Mouse (Mus musculus) limb, embryonic 10.5 days (tissue): Measurements from ENCODE around the gene Nupr1. TPM values are rescaled to one million over a fixed set of nuclear protein-coding genes. Genes with fewer than 3 reads are reported as not detected.
"Not testable (repeated sequence)": the region's sequence is repeated elsewhere in the genome, so short reads cannot be mapped to it uniquely, and the experiment has no call there.

ENCODE experiments used
- DNase-seq: peaks from one replicate; pipeline ENCODE4 v3.0.0-alpha.2; 2017; ENCODE audit warnings: low spot score
- H3K27ac ChIP-seq: fragments of 300-500 bp; sonication (generic); 2 replicates; pipeline ENCODE4 v1.5.1; 2016; ENCODE audit warnings: mild to moderate bottlenecking
- H3K27me3 ChIP-seq: fragments of 300-500 bp; sonication (generic); 2 replicates; pipeline ENCODE4 v1.6.1; 2016; ENCODE audit warnings: low read depth, mild to moderate bottlenecking; ENCODE audit not compliant: poor library complexity, severe bottlenecking
- H3K36me3 ChIP-seq: fragments of 300-500 bp; sonication (generic); 2 replicates; pipeline ENCODE4 v1.6.1; 2016; ENCODE audit warnings: mild to moderate bottlenecking, moderate library complexity
- H3K4me1 ChIP-seq: fragments of 300-500 bp; sonication (generic); 2 replicates; pipeline ENCODE4 v1.6.1; 2016
- H3K4me3 ChIP-seq: fragments of 300-500 bp; sonication (generic); 2 replicates; pipeline ENCODE4 v1.5.1; 2016; ENCODE audit warnings: mild to moderate bottlenecking, moderate library complexity
- H3K9me3 ChIP-seq: fragments of 300-500 bp; sonication (generic); replicated peaks from 2 replicates; pipeline ENCODE4 v1.6.1; 2016; ENCODE audit warnings: mild to moderate bottlenecking
- WGBS: fragments of 180-500 bp; shearing (Covaris S2); methylation state at CpG from one replicate; pipeline ENCODE4 v1.1.7; 2016; 5-methylcytosine and 5-hydroxymethylcytosine counted together
- polyA plus RNA-seq: library from polyadenylated mRNA; unstranded; fragments of >200 nt; fragmentation: Nextera tagmentation; extraction: Ambion mirVana; gene quantifications from 2 replicates; pipeline ENCODE4 v1.2.1, GENCODE M21; 2016

Nupr1 gene
- polyA plus RNA-seq, 1 experiment from 2014 or later, result 0.45 TPM

DNA sequence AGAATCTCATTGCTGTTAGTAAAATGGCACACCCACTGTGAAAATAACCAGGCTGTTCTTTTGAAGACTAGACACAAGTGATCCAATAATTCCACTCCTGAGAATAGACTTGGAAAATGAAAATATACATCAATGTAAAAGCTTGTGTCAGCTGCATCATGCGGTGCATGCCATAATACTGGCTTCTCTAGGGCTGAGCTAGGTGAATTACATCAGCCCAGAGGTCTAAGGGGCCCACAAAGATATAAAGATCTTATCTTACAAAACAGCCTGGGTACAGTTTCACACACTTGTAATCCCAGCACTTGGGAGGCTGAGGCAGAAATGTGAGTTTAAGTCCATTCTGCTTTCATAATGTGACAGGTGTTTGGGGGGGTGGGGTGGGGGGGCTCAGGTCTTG, 26.9 kb upstream of the Nupr1 start:
- 83% methylated on average over 1 of the region's 1 CpGs for whole genome bisulfite sequencing
- H3K27me3 ChIP-seq, result no peaks in the 10 kb centered on the region
- no peaks in the 10 kb centered on the region for H3K9me3 ChIP-seq
- H3K36me3 ChIP-seq, result peaks cover 13% of the 10 kb centered on the region
- H3K4me3 ChIP-seq, result no peak overlapping the region
- DNase-seq, result no peak
- H3K4me1 ChIP-seq, result no peaks in the 10 kb centered on the region
- H3K27ac ChIP-seq, result no peak overlapping the region

- Histone ChIP-seq H3K27me3 (no peaks in the 10 kb centered on the region), H3K4me3 (no peak overlapping the region), H3K27ac (no peak overlapping the region), H3K9me3 (no peaks in the 10 kb centered on the region), H3K4me1 (no peaks in the 10 kb centered on the region), H3K36me3 (peaks cover 2% of the 10 kb centered on the region; the same call in 1 of the 2 replicates)
- 89% methylated on average over 3 of the region's 3 CpGs for WGBS
- DNase-seq, result no peak
Measured at GRCm38 (mm10) chr7:126655695-126656094, 25.0 kb upstream of the Nupr1 start.

- Histone ChIP-seq H3K27ac (no peak overlapping the region), H3K9me3 (no peaks in the 10 kb centered on the region), H3K27me3 (no peaks in the 10 kb centered on the region), H3K4me3 (no peak overlapping the region), H3K36me3 (peaks cover 2% of the 10 kb centered on the region; the same call in 1 of the 2 replicates), H3K4me1 (peaks cover 10% of the 10 kb centered on the region)
- no peak for DNase-seq
- 85% methylated on average over 2 of the region's 2 CpGs for WGBS
Measured at GRCm38 (mm10) chr7:126653991-126654390, 23.3 kb upstream of the Nupr1 start.

DNA sequence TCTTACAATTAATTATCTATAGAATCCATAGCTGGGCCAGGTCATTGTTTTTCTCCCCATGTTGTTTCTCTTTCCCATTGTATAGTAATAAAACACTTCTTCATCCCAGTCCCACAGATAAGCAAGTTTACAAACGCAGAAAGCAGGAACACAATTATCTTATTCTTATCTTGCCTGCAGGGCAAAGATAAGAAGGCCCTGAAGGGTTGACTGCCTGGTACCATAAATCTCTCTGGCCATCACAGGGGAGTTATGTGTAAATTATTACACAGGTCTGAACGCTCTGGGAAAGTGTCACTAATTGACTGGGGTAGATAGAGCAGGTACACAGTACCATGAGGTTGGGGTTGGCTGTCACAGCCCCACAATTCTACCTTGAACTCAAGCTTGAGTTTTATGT, 20.2 kb upstream of the Nupr1 start:
- 69% methylated on average over 2 of the region's 2 CpGs for WGBS
- peaks cover 2% of the 10 kb centered on the region; the same call in 1 of the 2 replicates for H3K36me3 ChIP-seq
- DNase-seq, result no peak
- peaks cover 10% of the 10 kb centered on the region for H3K4me1 ChIP-seq
- no peak overlapping the region for H3K4me3 ChIP-seq
- H3K27me3 ChIP-seq, result no peaks in the 10 kb centered on the region
- H3K9me3 ChIP-seq, result no peaks in the 10 kb centered on the region
- no peak overlapping the region for H3K27ac ChIP-seq

- peak within 1 kb of the TSS; percentile 95 for H3K27ac ChIP-seq
- WGBS, result 1% methylated on average over 57 of the region's 57 CpGs
- H3K36me3 ChIP-seq, result 0 out of 2 replicates have a peak, but pooled peaks cover under 1% of the 10 kb centered on the region
- H3K9me3 ChIP-seq, result no peaks in the 10 kb centered on the region
- peak; percentile 95 for DNase-seq
- H3K4me1 ChIP-seq, result peaks cover 23% of the 10 kb centered on the region
- peak within 1 kb of the TSS; percentile 73 for H3K4me3 ChIP-seq
- H3K27me3 ChIP-seq, result no peaks in the 10 kb centered on the region
Measured at GRCm38 (mm10) chr7:126649231-126650051, 18.8 kb upstream of the Nupr1 start, which contains the start of gene Sgf29. Gene Sgf29 (plus strand): TSS chr7:126649309.

DNA sequence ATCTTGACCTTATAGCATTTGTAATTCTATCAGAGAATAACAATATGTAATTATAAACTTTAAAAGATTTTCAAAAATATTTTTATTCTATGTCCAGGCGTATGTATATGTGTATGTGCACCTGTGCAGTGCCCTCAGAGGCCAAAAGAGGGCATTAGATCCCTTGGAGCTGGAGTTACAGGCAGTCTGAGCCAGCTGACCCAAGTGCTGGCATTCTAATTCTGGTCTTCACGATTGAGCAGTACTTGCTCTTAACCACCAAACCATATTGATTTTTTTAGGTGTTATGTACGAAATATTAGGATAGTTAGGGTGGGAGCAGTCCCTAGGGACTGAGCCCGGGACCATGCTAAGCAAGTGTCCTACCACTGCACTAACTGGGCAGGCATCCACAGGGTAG, 17.8 kb upstream of the Nupr1 start:
- no peaks in the 10 kb centered on the region for H3K9me3 ChIP-seq
- H3K36me3 ChIP-seq, result no peaks in the 10 kb centered on the region
- H3K27me3 ChIP-seq, result no peaks in the 10 kb centered on the region
- DNase-seq, result no peak
- H3K4me3 ChIP-seq, result peak overlapping the region; percentile 73
- no peak overlapping the region for H3K27ac ChIP-seq
- peaks cover 23% of the 10 kb centered on the region for H3K4me1 ChIP-seq
- WGBS, result 84% methylated on average over 4 of the region's 4 CpGs

DNA sequence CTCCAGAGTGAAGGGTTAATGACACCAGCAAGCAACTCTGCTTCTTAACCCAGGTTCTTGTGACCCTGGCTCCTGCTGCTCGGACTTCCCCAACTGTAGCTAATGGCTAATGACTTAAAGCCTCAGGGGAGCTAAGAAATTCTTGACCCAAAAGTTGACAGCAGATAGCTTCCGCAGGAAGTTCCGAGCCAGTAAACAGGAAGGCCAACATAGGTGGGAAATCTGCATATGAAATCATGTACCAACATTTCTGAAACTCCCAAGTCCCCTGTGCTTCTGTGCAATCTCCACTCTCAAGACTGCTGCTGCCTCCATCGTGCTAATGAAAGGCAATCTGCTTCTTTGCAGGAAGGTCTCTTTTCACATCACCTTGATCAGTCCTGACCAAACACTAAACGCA, 15.0 kb upstream of the Nupr1 start:
- WGBS, result 57% methylated on average over 5 of the region's 5 CpGs

GRCm38 (mm10) chr7:126644914-126645313, 14.3 kb upstream of the Nupr1 start:
- no peaks in the 10 kb centered on the region for H3K36me3 ChIP-seq
- no peak overlapping the region for H3K4me3 ChIP-seq
- no peak for DNase-seq
- no peaks in the 10 kb centered on the region for H3K9me3 ChIP-seq
- H3K27me3 ChIP-seq, result no peaks in the 10 kb centered on the region
- peaks cover 17% of the 10 kb centered on the region for H3K4me1 ChIP-seq
- H3K27ac ChIP-seq, result no peak overlapping the region

More for the DNA sequence above, 15.0 kb upstream of the Nupr1 start:
- Histone ChIP-seq H3K4me3 (no peak overlapping the region), H3K4me1 (peaks cover 23% of the 10 kb centered on the region), H3K36me3 (no peaks in the 10 kb centered on the region), H3K27me3 (no peaks in the 10 kb centered on the region), H3K27ac (no peak overlapping the region), H3K9me3 (no peaks in the 10 kb centered on the region)
- DNase-seq, result no peak

GRCm38 (mm10) chr7:126644345-126644744, 13.7 kb upstream of the Nupr1 start:
- no peak overlapping the region for H3K27ac ChIP-seq
- no peaks in the 10 kb centered on the region for H3K27me3 ChIP-seq
- H3K4me3 ChIP-seq, result no peak overlapping the region
- 75% methylated on average over 3 of the region's 3 CpGs for WGBS
- H3K9me3 ChIP-seq, result no peaks in the 10 kb centered on the region
- H3K36me3 ChIP-seq, result no peaks in the 10 kb centered on the region
- DNase-seq, result no peak
- peaks cover 13% of the 10 kb centered on the region for H3K4me1 ChIP-seq

- H3K4me1 ChIP-seq, result peaks cover 13% of the 10 kb centered on the region
- H3K9me3 ChIP-seq, H3K27ac ChIP-seq, H3K4me3 ChIP-seq, H3K27me3 ChIP-seq, H3K36me3 ChIP-seq, DNase-seq: not testable (repeated sequence)
- WGBS, result 75% methylated on average over 3 of the region's 3 CpGs
Measured at GRCm38 (mm10) chr7:126643244-126643617, 12.6 kb upstream of the Nupr1 start.

DNA sequence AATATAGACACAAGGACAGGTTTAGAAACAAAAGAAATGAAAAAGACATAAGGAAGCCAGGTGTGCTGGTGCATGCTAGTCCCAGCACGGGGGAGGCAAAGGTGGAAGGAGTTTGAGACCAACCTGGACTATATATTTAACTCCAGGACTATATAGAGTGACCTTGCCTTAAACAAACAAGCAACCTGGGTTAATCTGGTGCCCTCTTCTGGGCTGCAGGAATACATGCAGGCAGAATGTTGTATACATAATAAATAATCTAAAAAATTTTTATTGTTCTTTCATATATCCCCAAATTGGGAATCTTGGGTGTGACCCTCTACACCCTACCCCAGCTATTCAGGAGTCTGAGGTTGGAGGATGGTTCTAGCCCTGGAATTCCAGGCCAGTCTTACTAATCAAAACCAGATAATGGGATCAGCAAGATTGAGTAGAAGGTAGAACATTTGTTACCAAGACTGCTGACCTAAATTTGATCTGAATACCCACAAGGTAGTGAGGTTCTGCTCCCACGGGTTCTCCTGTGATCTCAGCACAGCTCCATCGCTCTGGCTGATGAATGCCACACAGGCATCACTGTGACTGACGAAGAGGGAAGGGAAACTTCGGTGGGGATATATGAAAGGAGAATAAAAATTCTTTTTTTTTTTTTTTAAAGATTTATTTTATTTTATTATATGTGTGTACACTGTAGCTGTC, 12.0 kb upstream of the Nupr1 start:
- Histone ChIP-seq H3K27me3 (no peaks in the 10 kb centered on the region), H3K36me3 (no peaks in the 10 kb centered on the region), H3K27ac (no peak overlapping the region), H3K9me3 (no peaks in the 10 kb centered on the region), H3K4me1 (peaks cover 13% of the 10 kb centered on the region), H3K4me3 (no peak overlapping the region)
- DNase-seq, result no peak
- 77% methylated on average over 5 of the region's 5 CpGs for WGBS

DNA sequence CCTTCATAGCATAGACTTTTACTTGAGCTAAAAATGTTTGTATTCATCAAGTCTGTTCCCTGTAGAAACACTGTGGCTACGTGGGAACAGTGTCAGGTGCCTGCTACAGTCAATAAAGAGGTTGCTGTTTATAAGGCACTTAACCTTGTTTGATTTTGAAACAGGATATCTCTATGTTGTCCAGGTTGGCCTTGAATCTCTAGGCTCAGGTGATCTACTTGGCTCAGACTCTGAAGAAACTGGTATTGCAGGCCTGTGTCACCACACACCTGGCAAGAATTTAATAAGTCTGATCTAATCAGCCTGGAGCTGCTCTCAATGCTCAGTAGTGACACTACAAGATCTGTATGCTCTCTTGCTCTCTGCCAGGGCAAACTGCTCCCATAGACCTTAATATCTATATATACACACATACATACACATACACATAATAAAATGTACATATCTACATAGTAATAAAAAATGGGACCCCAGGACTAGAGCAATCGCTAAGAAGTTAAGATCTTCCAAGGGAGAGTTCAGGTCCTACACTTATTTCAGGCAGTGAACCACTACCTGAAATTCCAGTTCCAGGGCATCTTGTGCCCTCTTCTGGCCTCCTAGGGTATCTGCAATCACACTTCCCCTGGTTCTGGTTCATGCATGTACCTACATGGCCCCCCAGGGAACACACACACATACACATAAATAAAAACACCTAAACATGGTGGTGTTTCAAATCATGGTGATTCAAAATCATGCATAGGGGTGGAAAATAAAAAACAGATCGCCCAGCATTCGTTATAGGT, 6.3 kb upstream of the Nupr1 start:
- Histone ChIP-seq H3K27ac (no peak overlapping the region), H3K4me1 (peaks cover 26% of the 10 kb centered on the region), H3K9me3 (no peaks in the 10 kb centered on the region), H3K36me3 (no peaks in the 10 kb centered on the region), H3K27me3 (no peaks in the 10 kb centered on the region), H3K4me3 (no peak overlapping the region)
- WGBS, result 17% methylated on average over 4 of the region's 4 CpGs
- peak; percentile 44 for DNase-seq

DNA sequence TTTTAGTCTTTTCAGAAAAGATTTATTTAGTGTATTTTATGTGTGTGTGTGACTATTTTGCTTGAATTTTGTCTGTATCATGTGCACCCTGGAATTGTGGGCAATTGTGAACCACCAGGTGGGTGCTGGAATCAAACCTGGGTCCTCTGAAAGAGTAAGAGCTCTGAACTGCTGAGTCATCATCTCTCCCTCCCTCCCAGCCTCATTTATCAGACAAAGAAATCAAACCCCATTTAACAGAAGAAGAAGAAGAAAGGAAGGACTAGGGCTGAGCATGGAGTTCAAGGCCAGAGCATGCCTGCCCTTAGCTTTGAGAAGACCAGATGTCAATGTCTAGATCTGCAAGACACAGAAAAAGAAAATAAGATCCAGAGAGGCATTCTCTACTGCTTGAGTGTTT, 4.7 kb upstream of the Nupr1 start:
- Histone ChIP-seq H3K27me3 (no peaks in the 10 kb centered on the region), H3K27ac (no peak overlapping the region), H3K4me3 (no peak overlapping the region), H3K4me1 (peaks cover 26% of the 10 kb centered on the region), H3K9me3 (no peaks in the 10 kb centered on the region), H3K36me3 (no peaks in the 10 kb centered on the region)
- DNase-seq, result no peak
